Mouse (Mus musculus) ovary, postnatal 10 days (tissue): Measurements from ENCODE around the gene Zfp777.

Source experiments
- DNase-seq: peaks from one replicate; pipeline ENCODE4 v3.0.0; 2022; ENCODE audit warnings: low spot score

Zfp777 gene

DNA sequence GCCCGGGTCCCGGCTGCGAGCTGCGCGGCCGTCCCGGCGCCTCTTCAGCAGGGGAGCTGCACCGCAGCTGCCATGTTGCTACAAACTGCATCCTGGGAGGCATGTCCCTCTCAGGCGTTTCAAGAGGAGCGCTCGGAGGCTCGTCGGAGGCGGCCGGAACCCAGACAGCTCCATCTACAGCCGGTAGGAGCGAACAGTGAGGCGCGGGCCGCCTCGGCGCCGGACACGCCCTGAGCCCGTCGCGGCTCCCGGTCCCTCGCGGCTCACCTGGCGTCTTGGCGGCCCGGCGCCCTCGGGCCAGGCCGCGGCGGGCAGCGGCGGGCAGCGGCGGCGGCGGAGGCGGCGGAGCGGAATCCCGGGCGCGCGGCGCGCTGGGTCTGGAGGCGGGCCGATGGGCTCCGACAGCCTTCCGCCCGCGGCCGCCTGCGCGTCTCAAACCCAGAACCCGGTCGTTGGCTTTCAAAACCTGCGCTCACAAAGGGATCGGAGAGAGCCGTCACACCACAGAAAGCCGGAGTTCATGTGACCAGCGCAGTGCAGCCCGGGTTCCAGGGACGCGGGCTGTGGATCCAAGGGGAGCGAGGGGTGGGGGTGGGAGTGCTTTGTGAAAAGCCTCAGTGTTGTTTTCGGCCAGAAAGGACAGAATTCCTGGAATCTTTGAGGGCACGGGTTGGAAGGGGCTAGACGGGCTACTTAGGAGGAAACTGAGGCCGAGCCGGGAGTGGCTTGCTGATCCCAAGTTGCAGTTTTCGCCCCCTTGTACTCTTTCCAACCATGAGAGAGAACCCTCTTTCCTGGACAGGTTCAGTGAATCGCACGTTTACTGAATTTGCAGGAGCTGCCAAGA is at the start of gene Zfp777:
Gene Zfp777, minus strand, starts transcription at position 486 of the 847 bp plus-strand sequence.
- DNase-seq = peak; percentile 58

DNA sequence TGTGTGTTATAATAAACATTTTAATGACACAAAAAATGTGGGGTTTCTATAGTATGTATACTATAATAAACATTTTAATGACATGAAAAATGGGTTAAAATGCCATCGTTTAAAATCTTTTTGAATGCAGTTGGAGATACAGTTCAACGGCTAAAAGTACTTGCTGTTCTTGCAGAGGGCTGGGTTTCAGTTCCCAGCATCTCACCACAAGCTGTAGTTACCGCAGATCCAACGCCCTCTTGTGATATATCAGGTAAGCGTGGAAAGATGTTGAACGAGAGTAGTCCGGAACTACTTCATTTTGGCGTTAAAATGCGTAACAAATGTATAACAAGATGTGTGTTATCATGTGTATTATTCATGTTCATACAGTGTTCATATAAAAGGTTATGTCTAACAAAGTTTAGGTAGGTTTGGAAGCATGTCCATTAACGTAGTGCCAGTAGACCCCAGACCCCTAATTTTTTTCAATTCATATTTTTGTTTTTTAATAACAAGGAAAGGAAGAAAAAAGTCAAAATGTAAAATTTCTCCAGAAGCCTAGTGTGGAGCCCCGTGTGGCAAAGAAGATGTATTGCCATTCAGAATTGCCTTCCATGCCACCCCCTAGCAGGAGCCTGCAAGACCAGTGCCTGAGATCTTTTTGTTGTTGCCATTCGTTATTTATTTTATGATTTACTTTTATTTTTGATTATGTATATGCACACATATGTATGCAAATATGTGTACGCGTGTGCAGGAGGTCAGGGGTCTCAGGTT is 38.4 kb upstream of the Zfp777 start:
- DNase-seq = no peak

GRCm38 (mm10) chr6:48086471-48086878 is 37.8 kb upstream of the Zfp777 start, which contains the start of gene Zfp746:
Gene Zfp746, minus strand, starts transcription at chr6:48086593.
- peak; percentile 78 for DNase-seq

DNA sequence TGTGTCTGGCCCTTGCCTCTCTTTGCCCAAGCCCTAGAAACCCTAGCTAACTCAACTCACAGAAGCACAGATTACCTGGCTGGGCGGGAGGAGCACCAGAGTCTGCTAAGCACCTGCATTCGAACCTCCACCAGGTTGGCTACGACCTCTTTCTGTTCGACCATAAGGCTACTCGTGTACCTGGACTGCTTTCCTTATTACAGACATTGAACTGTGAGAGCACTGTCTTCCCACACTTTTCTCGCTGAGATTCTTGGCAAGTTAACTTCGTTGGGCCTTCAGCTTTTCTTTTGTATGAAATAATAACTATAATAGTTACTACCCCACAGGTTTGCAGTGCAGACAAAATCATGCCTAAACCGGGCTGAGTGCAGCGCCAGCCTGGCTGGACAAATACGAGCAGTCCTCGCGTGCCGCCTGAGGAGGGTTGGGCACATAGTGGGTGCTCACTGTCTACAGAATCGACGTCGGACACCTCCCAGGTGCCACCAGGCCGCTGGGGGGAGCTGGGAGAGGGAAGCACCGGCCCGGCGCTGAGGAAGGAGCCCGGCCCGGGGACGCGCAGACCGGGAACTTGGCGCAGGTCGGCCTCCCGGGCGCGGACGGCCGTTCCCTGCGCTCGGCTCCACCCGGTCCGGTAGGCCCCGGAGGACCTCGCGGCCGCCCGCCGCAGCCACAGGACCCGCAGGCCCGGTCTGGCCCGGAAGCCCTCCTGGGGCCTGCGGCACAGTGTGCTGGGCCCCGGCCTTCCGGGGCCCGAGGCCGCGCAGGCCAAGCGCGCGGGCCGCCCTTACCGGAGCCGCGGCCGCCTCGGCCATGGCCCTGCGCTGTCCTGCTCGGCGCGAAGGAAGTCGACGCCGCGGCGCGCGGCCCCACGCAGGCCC is 37.1 kb upstream of the Zfp777 start:
- peak; percentile 45 for DNase-seq

DNA sequence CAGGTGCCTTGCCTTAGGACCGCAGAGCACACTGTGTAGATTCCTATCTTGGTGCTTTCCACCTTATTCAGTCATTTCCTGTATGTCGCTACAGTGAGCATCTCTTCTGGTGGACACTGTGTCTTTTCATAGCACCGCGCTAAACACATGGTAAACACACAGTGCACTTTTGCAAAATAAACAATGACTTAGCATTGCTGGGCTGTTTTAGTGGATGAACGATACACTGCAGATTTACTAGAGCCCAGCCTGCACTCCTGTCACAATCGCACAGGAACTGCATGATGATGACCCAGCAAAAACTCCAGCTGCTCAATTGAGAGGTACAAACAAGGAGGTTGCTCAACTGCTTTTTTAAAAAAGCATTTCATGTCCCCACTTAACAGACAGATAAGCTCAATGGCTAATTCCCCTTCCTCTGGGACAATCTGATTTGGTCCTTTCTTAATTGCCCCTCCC is 35.1 kb upstream of the Zfp777 start:
- DNase-seq = no peak

DNA sequence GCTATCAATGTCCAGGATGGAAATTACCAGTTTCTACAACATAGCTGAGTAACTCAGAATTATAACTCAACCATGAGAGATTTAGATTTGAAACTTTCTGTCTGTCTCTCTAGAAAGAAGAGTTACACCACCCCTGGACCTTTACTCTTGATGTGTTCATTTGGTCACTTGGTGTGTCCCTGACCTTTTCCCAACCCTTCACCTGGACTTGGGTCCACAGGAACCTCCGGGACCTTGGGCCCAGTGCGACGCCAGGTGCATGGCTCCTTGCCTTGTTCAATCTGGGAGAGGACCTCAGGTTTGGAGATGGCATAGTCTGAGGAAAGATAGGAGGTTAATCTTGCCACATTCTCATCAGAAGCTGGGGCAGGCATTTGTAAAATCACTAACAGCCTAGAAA is 33.2 kb upstream of the Zfp777 start:
- DNase-seq = no peak

- DNase-seq = no peak
These were observed 32.3 kb upstream of the Zfp777 start for GRCm38 (mm10) chr6:48081021-48081420.

DNA sequence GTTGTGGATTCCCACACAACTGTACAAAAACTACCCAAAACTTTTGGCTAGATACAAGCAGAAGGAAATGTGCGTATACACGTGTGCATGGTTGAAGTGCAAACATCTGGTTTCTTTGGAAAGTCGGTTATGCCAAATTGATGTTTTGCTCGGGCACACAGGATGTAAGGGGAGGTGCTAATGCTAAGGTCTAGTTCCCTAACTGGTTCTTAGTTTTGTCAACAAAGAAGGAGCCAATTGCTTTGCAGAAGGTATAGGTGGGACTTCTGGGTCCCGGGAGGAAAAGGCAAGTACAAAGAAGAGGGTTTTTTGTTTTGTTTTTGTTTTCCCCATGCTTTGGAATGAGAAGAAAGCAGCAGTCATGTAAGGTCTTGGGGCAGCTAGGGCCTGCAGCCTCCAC is 24.6 kb upstream of the Zfp777 start:
- DNase-seq = no peak

- DNase-seq = no peak
These were observed 18.8 kb upstream of the Zfp777 start for GRCm38 (mm10) chr6:48067492-48067891.

GRCm38 (mm10) chr6:48065587-48066075 is 16.9 kb upstream of the Zfp777 start:
- DNase-seq = no peak

- DNase-seq = no peak
These were observed 15.7 kb upstream of the Zfp777 start for GRCm38 (mm10) chr6:48064451-48064850.

- DNase-seq = no peak
These were observed 15.2 kb upstream of the Zfp777 start for GRCm38 (mm10) chr6:48063940-48064339.

GRCm38 (mm10) chr6:48060895-48061294 is 12.2 kb upstream of the Zfp777 start:
- no peak for DNase-seq

DNA sequence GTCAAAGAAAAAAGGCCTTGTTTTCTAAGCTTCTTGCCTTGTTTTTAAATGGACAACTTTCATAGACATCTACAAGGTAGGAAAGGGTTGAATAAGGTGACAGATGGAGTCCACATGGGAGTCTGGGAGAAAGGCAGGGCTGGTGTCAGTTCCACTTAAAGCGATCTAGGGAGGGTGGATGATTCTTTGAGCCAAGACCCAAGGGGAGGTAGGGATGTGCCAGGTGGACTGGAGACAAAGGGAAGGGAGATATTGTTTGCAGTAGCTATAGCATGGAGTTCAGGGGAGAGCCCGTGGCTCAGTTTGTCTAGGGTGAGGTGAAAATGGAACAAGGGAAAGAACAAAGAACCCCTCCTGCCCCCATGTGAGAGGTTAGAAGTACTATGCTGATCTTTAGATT is 11.7 kb upstream of the Zfp777 start:
- DNase-seq = no peak

GRCm38 (mm10) chr6:48052136-48052535 is 3.4 kb upstream of the Zfp777 start:
- DNase-seq = no peak

GRCm38 (mm10) chr6:48051666-48052065 is 3.0 kb upstream of the Zfp777 start:
- no peak for DNase-seq

- DNase-seq = no peak
These were observed 758 bp upstream of the Zfp777 start for GRCm38 (mm10) chr6:48049273-48050065.

GRCm38 (mm10) chr6:48047450-48048351 is 1.0 kb downstream of the Zfp777 start:
- DNase-seq = peak; percentile 17

- DNase-seq = no peak
These were observed 1.6 kb downstream of the Zfp777 start for GRCm38 (mm10) chr6:48047114-48047449.

DNA sequence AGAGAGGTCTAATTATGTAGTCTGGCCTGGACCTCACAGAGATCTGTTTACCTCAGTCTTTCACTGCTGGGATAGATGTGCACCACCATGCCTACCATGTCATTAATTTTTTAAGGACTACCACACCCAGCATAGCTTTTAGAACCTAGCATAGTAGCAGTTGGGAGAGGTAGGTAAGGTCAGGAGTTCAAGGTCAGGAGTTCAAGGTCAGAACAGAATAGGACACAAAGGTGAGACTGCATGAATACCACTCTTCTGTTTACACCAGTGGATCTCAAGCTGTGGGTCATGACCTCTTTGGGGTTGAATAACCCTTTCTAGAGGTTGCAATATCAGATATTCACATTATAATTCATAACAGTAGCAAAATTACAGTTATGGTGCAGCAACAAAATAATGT is 16.1 kb downstream of the Zfp777 start:
- DNase-seq = no peak
